Mouse (Mus musculus): ENCODE results near the gene Gm29776. TPM values are rescaled to one million over a fixed set of nuclear protein-coding genes. Genes with fewer than 3 reads are reported as not detected.

Gm29776 gene
- total and polyA plus RNA-seq, 2 experiments from 2014 or later, result 0.31 TPM; not detected in 1

- Histone ChIP-seq H3K9me3 (ENCODE audit: low read length) (no peaks in the 10 kb centered on the region), H3K4me2 (ENCODE audit: low read depth, low read length, poor library complexity, severe bottlenecking) (peak overlapping the region; percentile 73; the same call in 1 of the 2 replicates), H3K36me3 (ENCODE audit: insufficient read depth, low read length) (no peaks in the 10 kb centered on the region), H3K9ac (replicated peaks; ENCODE audit: low read length, poor library complexity, severe bottlenecking) (no peak overlapping the region), H3K4me3 (ENCODE audit: low read depth, low read length) (no peak overlapping the region), H3K27ac (ENCODE audit: low read depth, low read length) (no peak overlapping the region), H3K27me3 (ENCODE audit: insufficient read depth, low read length) (no peaks in the 10 kb centered on the region), H3K4me1 (ENCODE audit: insufficient read depth, low read length) (no peaks in the 10 kb centered on the region)
- TF ChIP-seq CTCF (IDR thresholded peaks at IDR 0.05), result no peak
- DNase-seq (ENCODE audit: low spot score) (no peak), ATAC-seq (ENCODE audit: low FRiP score) (no peak)
- 71% methylated on average over 1 of the region's 1 CpGs for WGBS
These were observed 16.8 kb upstream of the Gm29776 start for GRCm38 (mm10) chr14:54715402-54715801.

- WGBS, result 1% methylated on average over 15 of the region's 15 CpGs
- no peaks in the 10 kb centered on the region for H3K9me3 ChIP-seq (ENCODE audit: low read length)
- peak; percentile 42 for DNase-seq (ENCODE audit: low spot score)
- H3K4me1 ChIP-seq (ENCODE audit: insufficient read depth, low read length), result no peaks in the 10 kb centered on the region
- H3K36me3 ChIP-seq (ENCODE audit: insufficient read depth, low read length), result no peaks in the 10 kb centered on the region
- ATAC-seq (ENCODE audit: low FRiP score), result peak; percentile 72
- H3K27ac ChIP-seq (ENCODE audit: low read depth, low read length), result peak overlapping the region; percentile 70
- H3K27me3 ChIP-seq (ENCODE audit: insufficient read depth, low read length), result no peaks in the 10 kb centered on the region
- TF ChIP-seq CTCF (IDR thresholded peaks at IDR 0.05), result peak; percentile 14; the same call in 1 of the 2 replicates
- H3K4me3 ChIP-seq (ENCODE audit: low read depth, low read length), result peak overlapping the region; percentile 34
- H3K4me2 ChIP-seq (ENCODE audit: low read depth, low read length, poor library complexity, severe bottlenecking), result peak overlapping the region; percentile 73
- H3K9ac ChIP-seq (replicated peaks; ENCODE audit: low read length, poor library complexity, severe bottlenecking), result peak overlapping the region; percentile 63
These were observed 16.0 kb upstream of the Gm29776 start for GRCm38 (mm10) chr14:54714617-54715081.

- Histone ChIP-seq H3K9ac (replicated peaks; ENCODE audit: low read length, poor library complexity, severe bottlenecking) (peak overlapping the region; percentile 63), H3K4me2 (ENCODE audit: low read depth, low read length, poor library complexity, severe bottlenecking) (peak overlapping the region; percentile 73), H3K27ac (ENCODE audit: low read depth, low read length) (peak overlapping the region; percentile 70), H3K4me3 (ENCODE audit: low read depth, low read length) (peak overlapping the region; percentile 34), H3K9me3 (ENCODE audit: low read length) (no peaks in the 10 kb centered on the region), H3K36me3 (ENCODE audit: insufficient read depth, low read length) (no peaks in the 10 kb centered on the region), H3K27me3 (ENCODE audit: insufficient read depth, low read length) (no peaks in the 10 kb centered on the region), H3K4me1 (ENCODE audit: insufficient read depth, low read length) (no peaks in the 10 kb centered on the region)
- peak; percentile 91 for TF ChIP-seq CTCF (IDR thresholded peaks at IDR 0.05)
- peak; percentile 91 for DNase-seq (ENCODE audit: low spot score)
- 1% methylated on average over 13 of the region's 13 CpGs for WGBS
- ATAC-seq (ENCODE audit: low FRiP score), result peak; percentile 82
These were observed 15.5 kb upstream of the Gm29776 start for GRCm38 (mm10) chr14:54714121-54714520.

- Histone ChIP-seq H3K27ac (ENCODE audit: low read depth, low read length) (no peak overlapping the region), H3K9me3 (ENCODE audit: low read length) (no peaks in the 10 kb centered on the region), H3K9ac (replicated peaks; ENCODE audit: low read length, poor library complexity, severe bottlenecking) (no peak overlapping the region), H3K4me3 (ENCODE audit: low read depth, low read length) (no peak overlapping the region), H3K36me3 (ENCODE audit: insufficient read depth, low read length) (no peaks in the 10 kb centered on the region), H3K27me3 (ENCODE audit: insufficient read depth, low read length) (no peaks in the 10 kb centered on the region), H3K4me2 (ENCODE audit: low read depth, low read length, poor library complexity, severe bottlenecking) (no peak overlapping the region), H3K4me1 (ENCODE audit: insufficient read depth, low read length) (no peaks in the 10 kb centered on the region)
- WGBS, result 83% methylated on average over 8 of the region's 8 CpGs
- DNase-seq (ENCODE audit: low spot score), result no peak
- ATAC-seq (ENCODE audit: low FRiP score), result no peak
- no peak for TF ChIP-seq CTCF (IDR thresholded peaks at IDR 0.05)
These were observed 14.2 kb upstream of the Gm29776 start for GRCm38 (mm10) chr14:54712861-54713260.

- no peaks in the 10 kb centered on the region for H3K4me1 ChIP-seq (ENCODE audit: insufficient read depth, low read length)
- DNase-seq (ENCODE audit: low spot score) (no peak), ATAC-seq (ENCODE audit: low FRiP score) (no peak)
- 87% methylated on average over 7 of the region's 7 CpGs for WGBS
- TF ChIP-seq CTCF (IDR thresholded peaks at IDR 0.05), result no peak
- H3K27me3 ChIP-seq (ENCODE audit: insufficient read depth, low read length), result no peaks in the 10 kb centered on the region
- no peak within 1 kb of the TSS for H3K27ac ChIP-seq (ENCODE audit: low read depth, low read length)
- H3K4me3 ChIP-seq (ENCODE audit: low read depth, low read length), result no peak within 1 kb of the TSS
- H3K9ac ChIP-seq (replicated peaks; ENCODE audit: low read length, poor library complexity, severe bottlenecking), result no peak within 1 kb of the TSS
- H3K9me3 ChIP-seq (ENCODE audit: low read length), result no peaks in the 10 kb centered on the region
- no peak within 1 kb of the TSS for H3K4me2 ChIP-seq (ENCODE audit: low read depth, low read length, poor library complexity, severe bottlenecking)
- H3K36me3 ChIP-seq (ENCODE audit: insufficient read depth, low read length), result no peaks in the 10 kb centered on the region
These were observed 13.4 kb upstream of the Gm29776 start, which contains the start of gene Cebpe for GRCm38 (mm10) chr14:54712074-54712473. Cebpe (minus strand) TSS chr14:54712174.

GRCm38 (mm10) chr14:54709054-54709453 lies 10.4 kb upstream of the Gm29776 start:
- Histone ChIP-seq H3K4me2 (ENCODE audit: low read depth, low read length, poor library complexity, severe bottlenecking) (no peak overlapping the region), H3K9me3 (ENCODE audit: low read length) (no peaks in the 10 kb centered on the region), H3K27ac (ENCODE audit: low read depth, low read length) (no peak overlapping the region), H3K36me3 (ENCODE audit: insufficient read depth, low read length) (no peaks in the 10 kb centered on the region), H3K4me3 (ENCODE audit: low read depth, low read length) (no peak overlapping the region), H3K27me3 (ENCODE audit: insufficient read depth, low read length) (no peaks in the 10 kb centered on the region), H3K9ac (replicated peaks; ENCODE audit: low read length, poor library complexity, severe bottlenecking) (no peak overlapping the region), H3K4me1 (ENCODE audit: insufficient read depth, low read length) (no peaks in the 10 kb centered on the region)
- TF ChIP-seq CTCF (IDR thresholded peaks at IDR 0.05), result no peak
- DNase-seq (ENCODE audit: low spot score), result no peak
- ATAC-seq (ENCODE audit: low FRiP score), result no peak
- WGBS, result 90% methylated on average over 9 of the region's 9 CpGs
